Mouse (Mus musculus) hindbrain, embryonic 12.5 days (tissue): ENCODE data around the gene Hgfac. TPM values are rescaled to one million over a fixed set of nuclear protein-coding genes. Genes with fewer than 3 reads are reported as not detected.

Experiments used
- ATAC-seq: fragments of 200-750 bp; cut with Nextera tagmentation; 2 replicates; pipeline ENCODE4 v1.8.0; 2017; ENCODE audit warnings: moderate TSS enrichment; ENCODE audit not compliant: low FRiP score
- H3K27ac ChIP-seq: fragments of 300-500 bp; sonication (generic); 2 replicates; pipeline ENCODE4 v1.5.1; 2016; ENCODE audit warnings: mild to moderate bottlenecking
- H3K27me3 ChIP-seq: fragments of 300-500 bp; sonication (generic); 2 replicates; pipeline ENCODE4 v1.6.1; 2016; ENCODE audit warnings: mild to moderate bottlenecking
- H3K36me3 ChIP-seq: fragments of 300-500 bp; sonication (generic); 2 replicates; pipeline ENCODE4 v1.6.1; 2016; ENCODE audit warnings: mild to moderate bottlenecking
- H3K4me1 ChIP-seq: fragments of 300-500 bp; sonication (generic); 2 replicates; pipeline ENCODE4 v1.6.1; 2016
- H3K4me2 ChIP-seq: fragments of 300-500 bp; sonication (generic); replicated peaks from 2 replicates; pipeline ENCODE4 v1.6.1; 2016; ENCODE audit warnings: mild to moderate bottlenecking
- H3K4me3 ChIP-seq: fragments of 300-500 bp; sonication (generic); 2 replicates; pipeline ENCODE4 v1.5.1; 2016; ENCODE audit warnings: mild to moderate bottlenecking
- H3K9ac ChIP-seq: fragments of 300-500 bp; sonication (generic); 2 replicates; pipeline ENCODE4 v1.6.1; 2016; ENCODE audit warnings: mild to moderate bottlenecking, moderate library complexity
- H3K9me3 ChIP-seq: fragments of 300-500 bp; sonication (generic); replicated peaks from 2 replicates; pipeline ENCODE4 v1.6.1; 2016; ENCODE audit warnings: mild to moderate bottlenecking
- WGBS: fragments of 180-500 bp; shearing (Covaris S2); methylation state at CpG from one replicate; pipeline ENCODE4 v1.1.7; 2016; 5-methylcytosine and 5-hydroxymethylcytosine counted together
- polyA plus RNA-seq: library from polyadenylated mRNA; unstranded; fragments of >200 nt; fragmentation: Nextera tagmentation; extraction: Ambion mirVana; gene quantifications from 2 replicates; pipeline ENCODE4 v1.2.1, GENCODE M21; 2016

The Hgfac gene
- polyA plus RNA-seq, 1 experiment from 2014 or later, result 0.68 TPM

DNA sequence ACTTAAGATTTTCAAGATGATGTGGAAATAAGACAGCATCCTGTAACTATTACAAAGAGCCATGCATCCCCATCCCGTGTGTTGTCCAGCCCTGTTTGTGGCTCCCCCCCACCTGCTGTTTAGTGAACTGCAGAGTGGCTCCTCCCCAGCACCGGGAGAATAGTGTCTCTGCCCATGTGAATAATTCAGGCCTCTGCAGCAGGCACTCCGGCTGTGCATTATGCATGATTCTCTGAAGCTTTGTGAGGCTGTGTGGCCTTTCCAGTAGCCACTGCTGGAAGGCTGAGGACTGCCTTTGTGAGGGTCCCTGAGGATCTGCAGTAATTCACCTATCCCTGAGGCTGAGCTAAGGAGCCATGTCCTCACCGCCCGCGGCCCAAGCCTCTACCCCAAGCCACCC is 27.3 kb upstream of the Hgfac start:
- ATAC-seq, result peak; percentile 77
- 36% methylated on average over 6 of the region's 6 CpGs for whole genome bisulfite sequencing
- Histone ChIP-seq H3K27ac (peak overlapping the region; percentile 64), H3K4me3 (no peak overlapping the region), H3K36me3 (peaks cover 3% of the 10 kb centered on the region), H3K9ac (0 out of 2 replicates have a peak overlapping the region, but pooled peaks have one; percentile 6), H3K4me1 (peaks cover 19% of the 10 kb centered on the region), H3K27me3 (no peaks in the 10 kb centered on the region), H3K4me2 (no peak overlapping the region), H3K9me3 (no peaks in the 10 kb centered on the region)

GRCm38 (mm10) chr5:35019673-35020300 is 21.5 kb upstream of the Hgfac start:
- Histone ChIP-seq H3K9ac (no peak overlapping the region), H3K27ac (no peak overlapping the region), H3K4me1 (peaks cover 4% of the 10 kb centered on the region; the same call in 1 of the 2 replicates), H3K9me3 (no peaks in the 10 kb centered on the region), H3K4me3 (no peak overlapping the region), H3K36me3 (peaks cover 30% of the 10 kb centered on the region), H3K27me3 (no peaks in the 10 kb centered on the region), H3K4me2 (no peak overlapping the region)
- ATAC-seq, result no peak
- WGBS, result 81% methylated on average over 9 of the region's 9 CpGs

GRCm38 (mm10) chr5:35020410-35021241 is 20.7 kb upstream of the Hgfac start:
- peaks cover 30% of the 10 kb centered on the region for H3K36me3 ChIP-seq
- no peak overlapping the region for H3K27ac ChIP-seq
- H3K4me1 ChIP-seq, result peaks cover 4% of the 10 kb centered on the region; the same call in 1 of the 2 replicates
- H3K4me3 ChIP-seq, result no peak overlapping the region
- no peaks in the 10 kb centered on the region for H3K9me3 ChIP-seq
- H3K4me2 ChIP-seq, result no peak overlapping the region
- ATAC-seq, result no peak
- no peaks in the 10 kb centered on the region for H3K27me3 ChIP-seq
- 82% methylated on average over 9 of the region's 9 CpGs for WGBS
- no peak overlapping the region for H3K9ac ChIP-seq

GRCm38 (mm10) chr5:35024975-35025374 is 16.3 kb upstream of the Hgfac start:
- H3K9ac ChIP-seq, result no peak overlapping the region
- H3K36me3 ChIP-seq, result peaks cover 73% of the 10 kb centered on the region
- H3K9me3 ChIP-seq, result no peaks in the 10 kb centered on the region
- 26% methylated on average over 2 of the region's 2 CpGs for WGBS
- H3K27me3 ChIP-seq, result no peaks in the 10 kb centered on the region
- no peak for ATAC-seq
- no peak overlapping the region for H3K27ac ChIP-seq
- no peak overlapping the region for H3K4me3 ChIP-seq
- no peak overlapping the region for H3K4me2 ChIP-seq
- 0 out of 2 replicates have a peak, but pooled peaks cover 4% of the 10 kb centered on the region for H3K4me1 ChIP-seq

DNA sequence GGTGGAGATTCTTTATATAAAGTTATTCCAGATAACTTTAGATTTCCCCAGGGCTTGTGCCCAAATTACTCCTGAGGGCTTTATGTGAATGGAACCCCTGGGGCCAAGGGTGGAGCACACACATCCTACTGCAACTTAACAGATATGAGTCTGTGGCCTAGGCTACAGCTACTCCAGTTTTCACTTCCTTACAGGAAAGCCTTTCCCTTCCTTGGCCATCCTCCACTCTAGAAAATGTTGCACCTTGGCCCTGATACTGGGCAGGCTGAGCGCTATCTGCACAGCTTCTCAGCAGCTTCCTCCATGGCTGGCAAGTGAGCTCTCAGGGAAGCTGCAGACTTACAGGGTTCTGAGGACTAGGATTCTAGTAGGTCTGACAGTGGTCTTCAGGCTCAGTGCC is 12.0 kb upstream of the Hgfac start:
- no peak for ATAC-seq
- no peaks in the 10 kb centered on the region for H3K27me3 ChIP-seq

GRCm38 (mm10) chr5:35029755-35030154 is 11.6 kb upstream of the Hgfac start:
- Histone ChIP-seq H3K36me3 (peaks cover 80% of the 10 kb centered on the region), H3K4me1 (no peaks in the 10 kb centered on the region), H3K27ac (no peak overlapping the region), H3K27me3 (no peaks in the 10 kb centered on the region), H3K4me2 (no peak overlapping the region), H3K4me3 (no peak overlapping the region), H3K9ac (no peak overlapping the region), H3K9me3 (no peaks in the 10 kb centered on the region)
- ATAC-seq, result no peak
- 94% methylated on average over 5 of the region's 5 CpGs for WGBS

More for the DNA sequence above, 12.0 kb upstream of the Hgfac start:
- no peaks in the 10 kb centered on the region for H3K9me3 ChIP-seq
- H3K4me1 ChIP-seq, result no peaks in the 10 kb centered on the region
- H3K4me3 ChIP-seq, result no peak overlapping the region
- WGBS, result 90% methylated on average over 1 of the region's 1 CpGs
- H3K9ac ChIP-seq, result no peak overlapping the region
- H3K4me2 ChIP-seq, result no peak overlapping the region
- peaks cover 77% of the 10 kb centered on the region for H3K36me3 ChIP-seq
- no peak overlapping the region; the same call in 1 of the 2 replicates for H3K27ac ChIP-seq

DNA sequence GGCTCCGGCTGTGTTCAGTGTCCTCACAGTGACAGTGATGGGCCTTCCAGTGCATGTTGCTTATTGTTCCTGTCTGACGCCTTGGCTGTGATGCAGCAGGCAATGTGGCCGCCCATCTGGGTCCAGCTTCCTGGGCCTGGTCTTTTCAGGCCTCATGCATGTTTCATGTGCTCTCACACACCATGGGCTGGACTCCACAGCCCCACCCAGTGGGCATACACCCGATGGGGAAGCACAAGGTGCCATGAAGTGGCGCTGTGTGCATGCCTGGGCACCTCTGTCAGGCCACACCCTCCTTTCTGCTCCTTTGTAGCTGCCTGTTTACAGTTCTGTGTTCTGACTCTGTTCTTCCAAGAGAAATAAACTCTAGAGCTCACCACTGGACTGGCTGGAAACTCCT is 8.2 kb upstream of the Hgfac start:
- H3K4me3 ChIP-seq, result no peak overlapping the region
- no peak overlapping the region for H3K4me2 ChIP-seq
- no peaks in the 10 kb centered on the region for H3K9me3 ChIP-seq
- H3K9ac ChIP-seq, result no peak overlapping the region
- ATAC-seq, result peak; percentile 44; the same call in 1 of the 2 replicates
- peaks cover 65% of the 10 kb centered on the region for H3K36me3 ChIP-seq
- no peaks in the 10 kb centered on the region for H3K4me1 ChIP-seq
- no peak overlapping the region for H3K27ac ChIP-seq
- WGBS, result 62% methylated on average over 5 of the region's 5 CpGs
- no peaks in the 10 kb centered on the region for H3K27me3 ChIP-seq

DNA sequence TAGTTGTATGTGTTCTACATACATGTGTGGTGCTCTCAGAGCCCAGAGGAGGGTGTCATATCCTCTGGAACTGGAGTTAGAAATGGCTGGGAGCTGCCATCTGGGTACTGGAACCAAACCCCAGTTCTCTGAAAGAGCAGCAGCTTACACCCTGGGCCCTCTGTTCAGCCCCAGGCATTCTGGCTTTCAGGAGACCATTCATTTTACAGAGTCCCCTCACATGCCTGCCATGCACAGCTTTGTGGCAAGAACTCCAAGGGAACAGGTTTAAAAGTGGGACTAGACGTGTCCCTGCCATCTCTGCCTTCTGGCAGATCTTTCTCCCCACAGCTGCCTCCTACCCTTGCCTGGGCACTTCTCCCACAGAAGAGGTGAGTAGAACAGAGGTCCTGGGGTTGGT is 7.7 kb upstream of the Hgfac start:
- H3K27me3 ChIP-seq, result no peaks in the 10 kb centered on the region
- H3K27ac ChIP-seq, result no peak overlapping the region
- 89% methylated on average over 1 of the region's 1 CpGs for WGBS

DNA sequence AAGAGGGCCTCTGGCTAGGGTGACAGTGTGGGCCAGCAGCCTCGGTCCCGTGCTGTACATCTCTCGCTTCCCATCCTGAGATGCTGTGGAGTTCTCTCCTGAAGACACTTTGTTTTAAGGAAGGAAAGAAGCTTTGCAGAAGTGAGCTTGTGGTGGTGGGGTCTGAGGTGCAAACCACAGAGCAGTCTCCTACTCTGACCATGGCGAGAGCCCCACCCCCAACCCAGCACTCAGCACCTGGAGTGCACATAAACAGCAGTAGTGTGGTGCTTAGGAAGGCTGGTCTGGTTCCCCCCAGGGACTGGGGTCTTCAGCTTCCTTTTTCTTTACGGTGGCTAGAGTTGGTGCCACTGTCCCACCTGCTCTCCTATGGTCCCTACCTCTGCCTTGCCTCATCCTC is 6.2 kb upstream of the Hgfac start:
- Histone ChIP-seq H3K9me3 (no peaks in the 10 kb centered on the region), H3K4me3 (no peak overlapping the region), H3K4me2 (no peak overlapping the region), H3K27ac (no peak overlapping the region), H3K4me1 (no peaks in the 10 kb centered on the region), H3K36me3 (peaks cover 45% of the 10 kb centered on the region), H3K9ac (no peak overlapping the region), H3K27me3 (no peaks in the 10 kb centered on the region)
- WGBS, result 90% methylated on average over 5 of the region's 5 CpGs
- no peak for ATAC-seq

More for the DNA sequence above, 7.7 kb upstream of the Hgfac start:
- no peak overlapping the region for H3K4me3 ChIP-seq
- no peak overlapping the region for H3K4me2 ChIP-seq
- peaks cover 60% of the 10 kb centered on the region for H3K36me3 ChIP-seq
- H3K9ac ChIP-seq, result no peak overlapping the region
- no peaks in the 10 kb centered on the region for H3K4me1 ChIP-seq
- no peak for ATAC-seq
- H3K9me3 ChIP-seq, result no peaks in the 10 kb centered on the region

GRCm38 (mm10) chr5:35035795-35036194 is 5.5 kb upstream of the Hgfac start:
- no peaks in the 10 kb centered on the region for H3K27me3 ChIP-seq
- no peak overlapping the region for H3K4me3 ChIP-seq
- WGBS, result 84% methylated on average over 4 of the region's 4 CpGs
- no peak for ATAC-seq
- H3K4me2 ChIP-seq, result no peak overlapping the region
- H3K9me3 ChIP-seq, result no peaks in the 10 kb centered on the region
- H3K36me3 ChIP-seq, result peaks cover 38% of the 10 kb centered on the region
- H3K27ac ChIP-seq, result no peak overlapping the region
- H3K4me1 ChIP-seq, result no peaks in the 10 kb centered on the region
- no peak overlapping the region; the same call in 1 of the 2 replicates for H3K9ac ChIP-seq

- Histone ChIP-seq H3K4me1 (no peaks in the 10 kb centered on the region), H3K36me3 (peaks cover 29% of the 10 kb centered on the region), H3K4me3 (no peak overlapping the region), H3K27me3 (no peaks in the 10 kb centered on the region), H3K9me3 (no peaks in the 10 kb centered on the region), H3K9ac (no peak overlapping the region), H3K4me2 (no peak overlapping the region), H3K27ac (no peak overlapping the region)
- no peak for ATAC-seq
These were observed 3.9 kb upstream of the Hgfac start for GRCm38 (mm10) chr5:35037438-35037837.

- H3K27ac ChIP-seq, result no peak overlapping the region
- H3K9me3 ChIP-seq, result no peaks in the 10 kb centered on the region
- H3K9ac ChIP-seq, result no peak overlapping the region
- no peaks in the 10 kb centered on the region for H3K4me1 ChIP-seq
- H3K4me3 ChIP-seq, result no peak overlapping the region
- H3K27me3 ChIP-seq, result no peaks in the 10 kb centered on the region
- no peaks in the 10 kb centered on the region for H3K36me3 ChIP-seq
- H3K4me2 ChIP-seq, result no peak overlapping the region
- ATAC-seq, result peak; percentile 24; the same call in 1 of the 2 replicates
- 72% methylated on average over 10 of the region's 10 CpGs for WGBS
These were observed 1.3 kb downstream of the Hgfac start for GRCm38 (mm10) chr5:35042431-35043109.
